Mouse (Mus musculus): ENCODE results near the gene Stk35.

The Stk35 gene

DNA sequence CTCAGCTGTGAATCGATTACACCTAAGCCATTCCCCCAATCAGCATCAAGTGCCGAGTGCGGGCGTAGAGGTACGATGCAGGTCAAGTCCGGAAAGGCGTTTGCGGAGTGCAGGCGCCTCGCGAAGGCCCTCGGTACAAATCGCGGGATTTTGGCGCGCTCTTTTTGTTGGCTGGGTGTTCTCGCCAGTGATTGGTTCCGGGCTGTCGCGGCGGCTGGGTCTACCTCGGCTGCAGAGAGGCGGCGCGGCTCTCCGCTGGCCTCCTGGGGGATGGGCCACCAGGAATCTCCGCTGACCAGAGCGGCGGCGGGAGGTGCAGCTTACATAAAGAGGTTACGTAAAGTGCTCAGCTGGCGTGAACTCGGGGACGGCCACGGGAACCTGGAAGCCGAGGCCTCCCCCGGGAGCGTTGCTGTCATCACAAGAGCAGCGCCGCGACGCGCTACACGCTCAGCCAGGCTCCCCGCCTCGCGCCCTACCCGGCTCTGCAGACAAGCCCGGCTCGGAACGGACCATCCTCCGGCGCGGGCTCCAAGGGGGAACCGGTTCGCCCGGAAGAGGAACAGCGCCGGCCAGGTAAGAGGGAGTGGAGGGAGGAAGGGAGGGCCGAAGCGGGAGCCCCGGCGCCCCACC lies at the start of gene Stk35:
Gene Stk35, plus strand, starts transcription at position 247 of the 633 bp plus-strand sequence.
- DNase-seq (ENCODE audit: low spot score in 2 of 2), result peak; percentile 87 to 90

DNA sequence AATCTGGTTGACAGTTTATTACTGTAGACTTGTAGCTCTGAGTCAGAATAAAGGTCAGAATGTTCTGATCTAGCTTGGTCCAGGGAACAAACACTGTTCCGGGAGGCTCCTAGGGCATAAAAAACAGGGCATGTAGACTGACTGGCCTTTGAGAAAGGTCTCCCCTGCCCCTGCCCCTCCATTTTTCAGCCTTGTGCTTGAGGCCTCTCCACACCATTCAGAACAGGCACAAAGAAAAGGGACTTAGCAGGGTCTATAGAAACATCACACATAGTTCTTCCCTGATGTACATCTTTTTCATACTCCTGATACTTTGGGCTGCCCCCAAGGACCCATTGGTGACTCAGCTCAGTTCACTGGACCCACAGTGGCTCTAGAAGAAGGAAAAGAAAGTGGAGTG lies 18.3 kb upstream of the Stk35 start:
- DNase-seq (ENCODE audit: low spot score in 2 of 2), result no peak

DNA sequence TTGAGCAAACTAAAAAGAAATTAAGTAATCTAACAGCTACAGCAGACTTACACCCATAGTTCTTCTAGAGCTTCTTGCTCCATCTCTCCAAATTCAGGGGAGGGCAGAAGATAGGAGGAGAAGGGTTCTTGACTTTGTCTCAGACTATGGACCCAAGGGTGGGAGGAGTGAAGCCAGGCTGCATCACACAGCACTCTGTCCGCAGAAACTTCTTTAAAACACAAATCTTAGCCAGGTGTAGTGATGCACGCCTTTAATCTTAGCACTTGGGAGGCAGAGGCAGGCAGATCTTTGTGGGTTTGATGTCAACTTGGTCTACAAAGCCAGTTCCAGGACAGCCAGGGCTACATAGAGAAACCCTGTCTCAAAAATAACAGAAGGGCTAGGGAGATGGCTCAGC lies 3.8 kb upstream of the Stk35 start:
- no peak for DNase-seq (ENCODE audit: low spot score in 2 of 2)

DNA sequence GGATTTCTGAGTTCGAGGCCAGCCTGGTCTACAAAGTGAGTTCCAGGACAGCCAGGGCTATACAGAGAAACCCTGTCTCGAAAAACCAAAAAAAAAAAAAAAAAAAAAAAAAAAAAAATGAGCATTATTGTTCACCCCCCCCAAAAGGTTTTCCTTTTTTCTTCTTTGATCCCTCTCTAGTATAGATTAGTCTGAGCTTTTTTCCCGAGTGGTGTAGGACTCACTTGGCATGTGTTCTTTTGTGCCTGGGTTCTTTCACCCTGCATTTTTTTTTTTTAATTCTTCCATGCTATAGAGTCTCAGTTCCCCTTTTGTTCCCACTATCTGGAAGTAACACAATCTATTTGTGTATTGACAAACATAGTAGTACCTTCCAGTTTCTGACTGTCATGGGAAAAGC lies 2.6 kb upstream of the Stk35 start:
- no peak for DNase-seq (ENCODE audit: low spot score in 2 of 2)

DNA sequence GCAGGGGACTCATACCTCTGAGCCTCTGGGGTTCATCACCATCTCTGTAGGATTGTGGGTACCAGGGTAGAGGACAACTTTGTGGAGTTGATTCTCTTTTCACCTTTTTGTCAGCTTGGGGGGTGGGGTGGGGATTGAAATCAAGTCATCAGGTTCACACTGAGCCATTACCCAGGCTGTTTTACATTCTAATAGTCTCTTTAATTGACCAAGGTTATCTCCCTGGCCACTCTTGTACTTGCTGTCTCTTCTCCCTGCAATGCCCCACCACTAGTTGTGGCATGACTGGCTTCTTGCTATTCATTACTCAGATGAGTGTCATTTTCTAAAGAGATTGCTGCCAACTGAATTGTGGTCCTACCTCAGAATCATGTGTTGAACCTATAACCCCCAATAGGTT lies 1.9 kb upstream of the Stk35 start:
- no peak for DNase-seq (ENCODE audit: low spot score in 2 of 2)

GRCm38 (mm10) chr2:129800904-129801230 lies 550 bp downstream of the Stk35 start:
- DNase-seq (ENCODE audit: low spot score in 2 of 2), result no peak

GRCm38 (mm10) chr2:129801231-129802029 lies 1.1 kb downstream of the Stk35 start:
- DNase-seq (ENCODE audit: low spot score in 2 of 2), result peak; percentile 92

GRCm38 (mm10) chr2:129805486-129805885 lies 5.2 kb downstream of the Stk35 start:
- DNase-seq (ENCODE audit: low spot score in 2 of 2), result no peak

DNA sequence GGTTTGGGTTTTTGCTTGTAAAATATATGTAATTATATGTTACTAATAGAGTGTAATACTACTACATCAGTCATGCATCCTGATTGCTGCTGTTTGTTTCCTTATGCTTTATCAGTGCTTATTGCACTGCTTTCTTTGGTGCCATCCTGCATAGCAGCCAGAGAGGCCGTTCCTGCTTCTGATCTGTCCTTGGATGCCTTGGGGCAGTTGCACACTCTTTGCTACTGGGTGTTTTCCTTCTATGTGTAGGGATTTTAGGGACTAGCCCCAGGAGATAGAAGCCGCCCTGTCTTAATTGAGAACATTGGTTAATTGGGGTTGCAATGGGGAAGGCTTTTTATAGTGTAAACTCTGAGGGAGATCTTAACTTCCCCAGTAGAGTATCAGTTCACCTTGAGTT lies 6.2 kb downstream of the Stk35 start:
- DNase-seq (ENCODE audit: low spot score in 2 of 2), result no peak

- no peak for DNase-seq (ENCODE audit: low spot score in 2 of 2)
Measured at GRCm38 (mm10) chr2:129810563-129810962, 10.2 kb downstream of the Stk35 start.

GRCm38 (mm10) chr2:129814033-129814432 lies 13.7 kb downstream of the Stk35 start:
- no peak for DNase-seq (ENCODE audit: low spot score in 2 of 2)

GRCm38 (mm10) chr2:129815076-129815475 lies 14.8 kb downstream of the Stk35 start:
- DNase-seq (ENCODE audit: low spot score in 2 of 2), result no peak

- DNase-seq (ENCODE audit: low spot score in 2 of 2), result no peak
Measured at GRCm38 (mm10) chr2:129817603-129818257, 17.4 kb downstream of the Stk35 start.

- DNase-seq (ENCODE audit: low spot score in 2 of 2), result no peak
Measured at GRCm38 (mm10) chr2:129818868-129819267, 18.6 kb downstream of the Stk35 start.

- DNase-seq (ENCODE audit: low spot score in 2 of 2), result no peak
Measured at GRCm38 (mm10) chr2:129819531-129819930, 19.2 kb downstream of the Stk35 start.

GRCm38 (mm10) chr2:129819951-129820350 lies 19.6 kb downstream of the Stk35 start:
- DNase-seq (ENCODE audit: low spot score in 2 of 2), result no peak

- DNase-seq (ENCODE audit: low spot score in 2 of 2), result peak in 1 of 2 experiments; percentile 40
Measured at GRCm38 (mm10) chr2:129821021-129821420, 20.7 kb downstream of the Stk35 start.

DNA sequence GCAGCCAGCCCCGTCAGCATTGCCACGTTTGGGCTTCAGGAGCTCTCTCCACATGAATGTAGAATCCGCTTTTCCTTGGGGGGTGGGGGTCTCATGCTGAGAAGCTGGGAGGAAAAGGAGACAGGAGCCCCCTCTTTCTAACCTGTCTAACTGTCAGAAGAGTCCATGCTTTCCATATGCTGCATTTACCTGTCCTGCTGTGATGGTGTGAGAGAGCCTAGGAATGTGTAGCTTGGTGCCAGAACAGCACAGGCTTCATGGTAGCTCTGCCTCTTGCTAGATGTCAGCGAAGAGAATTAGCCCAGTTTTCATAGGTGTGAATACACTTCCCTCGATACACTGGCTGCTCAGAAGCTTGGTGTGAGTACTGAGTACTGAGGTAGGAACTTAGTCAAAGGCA lies 21.3 kb downstream of the Stk35 start:
- no peak for DNase-seq (ENCODE audit: low spot score in 2 of 2)

DNA sequence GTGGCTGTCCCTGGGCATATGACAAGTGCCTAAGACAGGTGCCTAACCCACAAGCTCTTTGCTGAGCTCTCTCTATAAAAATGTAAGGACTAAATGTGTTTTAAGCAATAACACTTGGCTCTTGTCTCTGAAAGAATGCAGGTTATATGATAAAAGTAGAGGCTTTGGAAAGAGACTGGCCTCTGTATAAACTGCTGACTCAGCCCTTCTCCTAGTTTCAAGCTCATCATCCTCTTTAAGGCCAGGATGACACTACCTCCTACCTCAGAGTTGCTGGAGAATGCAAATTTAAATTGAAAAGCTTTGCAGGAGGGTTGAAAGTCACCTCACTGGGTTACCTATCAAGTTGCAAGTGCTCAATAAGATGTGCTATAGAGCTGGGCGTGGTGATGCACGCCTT lies 23.0 kb downstream of the Stk35 start:
- DNase-seq (ENCODE audit: low spot score in 2 of 2), result no peak

DNA sequence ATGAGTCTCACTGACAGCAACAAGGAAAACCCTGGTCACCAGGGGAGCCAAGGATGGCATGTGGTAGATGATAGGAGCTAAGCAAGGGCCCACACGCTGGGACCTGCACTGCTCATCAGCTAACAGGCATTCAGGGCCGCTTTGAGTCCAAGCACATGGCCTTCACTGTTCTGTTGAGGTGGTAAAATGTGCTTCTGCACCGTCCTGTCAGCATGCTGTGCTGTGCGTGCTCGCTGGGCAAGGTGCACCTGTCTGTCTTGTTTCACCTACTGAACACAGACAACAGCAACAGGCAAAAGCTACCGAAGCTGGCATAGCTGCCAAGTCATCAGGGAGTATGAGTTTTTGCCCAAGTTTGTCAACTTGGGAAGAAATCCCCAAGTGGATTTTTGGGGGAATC lies 23.9 kb downstream of the Stk35 start:
- DNase-seq (ENCODE audit: low spot score in 2 of 2), result no peak

DNA sequence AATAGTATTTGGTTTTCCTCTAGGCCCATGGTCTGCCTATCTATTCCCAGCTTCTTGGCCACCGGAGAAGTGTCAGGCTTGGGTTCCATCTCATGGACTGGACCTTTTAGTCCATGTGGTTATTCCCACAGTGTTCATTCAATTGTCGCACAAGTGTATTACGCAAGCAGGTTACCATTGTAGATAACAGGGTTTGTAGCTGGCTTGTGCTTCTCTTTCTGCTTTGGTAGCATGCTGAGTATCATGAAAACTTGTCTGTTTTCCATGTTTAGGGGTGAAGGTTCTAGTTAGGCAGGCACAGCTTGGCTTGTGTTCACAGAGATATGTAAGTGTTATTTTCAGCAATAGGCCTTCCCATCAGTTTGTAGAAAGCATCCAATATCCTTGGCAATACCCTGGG lies 25.8 kb downstream of the Stk35 start:
- no peak for DNase-seq (ENCODE audit: low spot score in 2 of 2)

GRCm38 (mm10) chr2:129832993-129833392 lies 32.7 kb downstream of the Stk35 start:
- DNase-seq (ENCODE audit: low spot score in 2 of 2), result no peak

GRCm38 (mm10) chr2:129834221-129834620 lies 33.9 kb downstream of the Stk35 start:
- no peak for DNase-seq (ENCODE audit: low spot score in 2 of 2)

Data from frontal cortex, postnatal 36 days (tissue).